Mouse (Mus musculus) brain, embryonic 14.5 days (tissue): ENCODE measurements around the gene Nfe2l2.

Experiments used
- CTCF ChIP-seq: fragments of 200-500 bp; IDR thresholded peaks from 2 replicates; pipeline ENCODE4 v1.5.1; 2012; ENCODE audit warnings: inconsistent platforms, mild to moderate bottlenecking, moderate library complexity, borderline replicate concordance; ENCODE audit not compliant: insufficient read depth, insufficient read length; ENCODE audit errors: extremely low read depth
- POLR2A ChIP-seq: fragments of 200-500 bp; IDR thresholded peaks from 2 replicates; pipeline ENCODE4 v1.6.1; 2012; ENCODE audit warnings: mild to moderate bottlenecking, inconsistent platforms, borderline replicate concordance; ENCODE audit not compliant: poor library complexity, insufficient read depth, insufficient read length, severe bottlenecking; ENCODE audit errors: extremely low read depth

DNA sequence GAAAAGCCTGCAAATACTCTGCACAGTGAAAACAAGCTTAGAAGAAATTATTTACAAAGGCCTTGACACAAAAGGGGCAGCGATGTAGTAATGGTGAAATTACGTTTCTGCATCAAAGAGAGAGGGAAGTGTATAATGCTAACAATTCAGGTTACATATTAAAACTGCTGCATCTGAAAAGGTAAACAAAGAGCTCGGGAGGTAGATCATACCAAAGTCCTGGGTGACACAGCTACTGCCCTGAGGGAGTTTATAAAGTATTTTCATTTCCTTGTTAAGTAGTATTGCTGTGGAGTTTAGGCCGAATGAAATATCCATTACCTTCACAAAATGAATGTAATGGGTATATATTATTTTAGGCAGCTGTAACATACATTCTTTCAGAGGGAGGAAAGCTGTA is 10.3 kb upstream of the Nfe2l2 start:
- no peak for TF ChIP-seq CTCF
- TF ChIP-seq POLR2A, result no peak
